Mouse (Mus musculus) neutrophil, adult 65 days (primary cell): Measurements from ENCODE around the gene Olfr455. TPM values are rescaled to one million over a fixed set of nuclear protein-coding genes. Genes with fewer than 3 reads are reported as not detected.

Experiments
- total RNA-seq: library from RNA; stranded (reverse); gene quantifications from 2 replicates; pipeline ENCODE4 v1.2.4, GENCODE M21; 2023

Gene Olfr455
- not detected in 2 replicates for total RNA-seq

GRCm38 (mm10) chr6:42547461-42547860, at the start of gene Olfr455:
TSS of gene Olfr455 (minus strand) at chr6:42547587.

GRCm38 (mm10) chr6:42487114-42487513, 60.3 kb downstream of the Olfr455 start, which contains the start of gene Olfr456:
TSS of gene Olfr456 (minus strand) at chr6:42487214.

Other genes starting within 250 kb of the Olfr455 start
- gene Fam131b, start 222.9 kb downstream of the Olfr455 start, total RNA-seq, result not detected in 2 replicates
- gene Zyx, start 198.0 kb downstream of the Olfr455 start, total RNA-seq, result 756 and 770 TPM in 2 replicates
- 0.44 and 0.45 TPM in 2 replicates for gene Epha1, start 174.3 kb downstream of the Olfr455 start, total RNA-seq
- 4.8 and 7.0 TPM in 2 replicates for gene Tas2r143, start 147.3 kb downstream of the Olfr455 start, total RNA-seq
- gene Tas2r135, start 142.2 kb downstream of the Olfr455 start, total RNA-seq, result 4.3 and 9.0 TPM in 2 replicates
- 1.6 and 1.7 TPM in 2 replicates for gene Tas2r126, start 113.1 kb downstream of the Olfr455 start, total RNA-seq
- not detected in 2 replicates for gene Olfr458, start 82.4 kb downstream of the Olfr455 start, total RNA-seq
- not detected in 2 replicates for gene Olfr457, start 71.3 kb downstream of the Olfr455 start, total RNA-seq
- not detected in 2 replicates for gene Olfr456, start 60.4 kb downstream of the Olfr455 start, total RNA-seq
- not detected in 2 replicates for gene Tcaf3, start 50.1 kb upstream of the Olfr455 start, total RNA-seq
- 0.22 TPM in 1 of 2 replicates, not detected in the other for gene Tcaf2, start 97.7 kb upstream of the Olfr455 start, total RNA-seq
- gene Tcaf1, start 162.5 kb upstream of the Olfr455 start, total RNA-seq, result not detected in 2 replicates
- not detected in 2 replicates for gene Olfr453, start 191.8 kb upstream of the Olfr455 start, total RNA-seq
- not detected in 2 replicates for gene Olfr38, start 208.8 kb upstream of the Olfr455 start, total RNA-seq
- gene Olfr452, start 237.5 kb upstream of the Olfr455 start, total RNA-seq, result not detected in 2 replicates